Mouse (Mus musculus) liver, postnatal 0 days (tissue): Measurements from ENCODE around the gene Nt5dc1. TPM values are rescaled to one million over a fixed set of nuclear protein-coding genes. Genes with fewer than 3 reads are reported as not detected.

ENCODE experiments used
- ATAC-seq: fragments of 200-750 bp; cut with Nextera tagmentation; 2 replicates; pipeline ENCODE4 v1.8.0; 2017; ENCODE audit warnings: mild to moderate bottlenecking, moderate library complexity
- DNase-seq: peaks from one replicate; pipeline ENCODE4 v3.0.0-alpha.2; 2016
- H3K27ac ChIP-seq: fragments of 300-500 bp; sonication (generic); 2 replicates; pipeline ENCODE4 v1.5.1; 2014; ENCODE audit warnings: antibody characterized with exemption, moderate library complexity, mild to moderate bottlenecking, low read depth
- H3K27me3 ChIP-seq: fragments of 300-500 bp; sonication (generic); 2 replicates; pipeline ENCODE4 v1.6.1; 2014; ENCODE audit warnings: low read length, control low read depth, mixed read lengths; ENCODE audit not compliant: insufficient read depth
- H3K36me3 ChIP-seq: fragments of 300-500 bp; sonication (generic); replicated peaks from 2 replicates; pipeline ENCODE4 v1.6.1; 2014; ENCODE audit warnings: mild to moderate bottlenecking, control low read depth, low read length, moderate library complexity, mixed read lengths; ENCODE audit not compliant: insufficient read depth
- H3K4me1 ChIP-seq: fragments of 300-500 bp; sonication (generic); 2 replicates; pipeline ENCODE4 v1.6.1; 2014; ENCODE audit warnings: antibody characterized with exemption, mild to moderate bottlenecking, control low read depth; ENCODE audit not compliant: insufficient read depth
- H3K4me2 ChIP-seq: fragments of 300-500 bp; sonication (generic); 2 replicates; pipeline ENCODE4 v1.6.1; 2014; ENCODE audit warnings: low read depth, mild to moderate bottlenecking, low read length, moderate library complexity, mixed read lengths
- H3K4me3 ChIP-seq: fragments of 300-500 bp; sonication (generic); 2 replicates; pipeline ENCODE4 v1.5.1; 2014; ENCODE audit warnings: low read depth, low read length
- H3K9ac ChIP-seq: fragments of 300-500 bp; sonication (generic); replicated peaks from 2 replicates; pipeline ENCODE4 v1.6.1; 2014; ENCODE audit warnings: mild to moderate bottlenecking, moderate library complexity
- H3K9me3 ChIP-seq: fragments of 300-500 bp; sonication (generic); 2 replicates; pipeline ENCODE4 v1.6.1; 2016; ENCODE audit warnings: mild to moderate bottlenecking, control low read depth, low read length, mixed read lengths
- CTCF ChIP-seq: sonication (generic); IDR thresholded peaks from 2 replicates; pipeline ENCODE4 v1.5.1; 2016; ENCODE audit warnings: antibody characterized with exemption, low read depth
- EP300 ChIP-seq: IDR thresholded peaks from 2 replicates; pipeline ENCODE4 v1.6.1; 2016; ENCODE audit warnings: antibody characterized with exemption, low read depth, mild to moderate bottlenecking
- WGBS: fragments of 180-500 bp; shearing (Covaris S2); extraction: QIAGEN DNeasy Blood & Tissue Kit; methylation state at CpG from one replicate; pipeline ENCODE4 v1.1.7; 2014; ENCODE audit not compliant: insufficient replicate concordance; 5-methylcytosine and 5-hydroxymethylcytosine counted together
- polyA plus RNA-seq: library from polyadenylated mRNA; unstranded; fragments of >200 nt; fragmentation: Nextera tagmentation; extraction: Ambion mirVana; gene quantifications from 2 replicates; pipeline ENCODE4 v1.2.1, GENCODE M21; 2015

The Nt5dc1 gene
- polyA plus RNA-seq, 1 experiment from 2014 or later: 8.0 TPM

DNA sequence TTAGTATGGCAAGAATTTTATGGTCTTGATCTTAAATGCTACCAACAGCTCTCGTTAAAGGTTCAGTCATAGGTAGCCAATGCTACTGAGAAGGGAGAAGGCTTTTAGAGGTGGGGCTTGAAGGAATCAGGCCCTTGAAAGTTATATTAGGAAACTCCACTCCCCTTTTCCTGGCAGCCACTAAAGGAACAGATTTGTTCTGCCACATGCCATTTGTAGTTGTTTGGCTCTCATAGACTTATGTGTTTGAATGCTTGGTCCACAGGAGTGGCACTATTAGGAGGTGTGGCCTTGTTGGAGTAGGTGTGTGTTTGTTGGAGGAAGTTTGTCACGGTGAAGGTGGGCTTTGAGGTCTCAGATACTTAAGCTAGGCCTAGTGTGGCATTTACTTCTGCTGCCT, 97.5 kb downstream of the Nt5dc1 start:
- 70% methylated on average over 2 of the region's 2 CpGs for WGBS
- Histone ChIP-seq H3K27me3 (no peaks in the 10 kb centered on the region), H3K4me2 (no peak overlapping the region), H3K27ac (no peak overlapping the region), H3K4me1 (no peaks in the 10 kb centered on the region), H3K4me3 (no peak overlapping the region), H3K9ac (no peak overlapping the region), H3K9me3 (no peaks in the 10 kb centered on the region), H3K36me3 (0 out of 2 replicates have a peak, but pooled peaks cover 4% of the 10 kb centered on the region)
- ATAC-seq (no peak), DNase-seq (no peak)
- TF ChIP-seq EP300 (no peak), CTCF (no peak)

DNA sequence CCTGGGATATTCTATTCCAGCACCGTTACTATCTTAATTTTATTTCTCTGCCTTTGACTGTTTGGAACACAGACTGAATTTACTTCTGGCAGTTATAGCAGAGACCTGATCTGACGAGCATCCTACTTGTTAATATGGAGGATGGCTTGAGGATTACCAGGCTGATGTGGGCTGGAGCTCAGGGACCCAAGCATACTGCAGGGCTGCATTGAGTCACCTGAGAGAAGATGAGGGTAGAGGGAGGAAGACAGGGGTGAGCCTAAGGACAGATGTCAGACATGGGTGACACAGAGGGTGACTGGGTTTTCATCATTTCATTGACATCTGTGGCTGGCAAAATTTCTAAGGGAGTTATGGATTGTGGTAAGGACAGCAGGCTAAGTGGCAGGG, 101.1 kb downstream of the Nt5dc1 start:
- DNase-seq: no peak
- no peak overlapping the region for H3K4me3 ChIP-seq
- no peaks in the 10 kb centered on the region for H3K9me3 ChIP-seq
- no peaks in the 10 kb centered on the region for H3K4me1 ChIP-seq
- no peak overlapping the region for H3K9ac ChIP-seq
- no peak for TF ChIP-seq EP300
- no peak for TF ChIP-seq CTCF
- H3K4me2 ChIP-seq: no peak overlapping the region
- H3K27me3 ChIP-seq: no peaks in the 10 kb centered on the region
- no peak for ATAC-seq
- H3K27ac ChIP-seq: no peak overlapping the region
- H3K36me3 ChIP-seq: 0 out of 2 replicates have a peak, but pooled peaks cover 3% of the 10 kb centered on the region
- WGBS: 68% methylated on average over 2 of the region's 2 CpGs

DNA sequence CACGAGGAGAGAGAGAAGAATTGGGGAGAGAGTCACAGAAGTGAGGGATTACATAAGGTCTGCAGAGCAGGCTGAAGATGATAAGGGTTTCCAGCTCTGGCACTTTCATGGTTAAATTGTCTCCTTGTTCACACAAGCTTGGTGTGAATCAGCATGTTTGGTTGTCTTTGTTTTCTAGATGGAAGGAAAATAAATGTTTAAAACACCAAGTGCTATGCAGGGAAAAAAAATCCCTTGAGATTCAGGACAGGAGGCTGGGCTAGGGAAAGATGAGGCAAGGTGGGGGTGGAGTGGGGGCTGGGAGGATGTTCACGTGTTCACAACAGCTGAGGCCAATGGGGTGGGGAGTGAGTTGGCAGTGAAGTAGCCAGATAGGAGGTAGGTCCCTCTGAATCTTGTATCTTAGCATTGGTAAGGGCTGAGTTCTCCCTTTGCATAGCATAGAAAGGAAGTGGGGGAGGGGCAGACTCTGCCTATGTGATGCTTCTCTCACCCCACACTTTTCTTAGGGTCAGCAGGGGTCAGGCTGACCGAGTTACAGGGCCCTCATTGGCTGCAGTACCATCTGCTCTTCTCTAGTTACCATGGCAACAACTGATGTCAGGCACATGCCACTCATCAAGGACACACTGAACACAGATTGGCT, 101.7 kb downstream of the Nt5dc1 start:
- 14% methylated on average over 3 of the region's 3 CpGs for WGBS
- no peak overlapping the region for H3K27ac ChIP-seq
- H3K36me3 ChIP-seq: 0 out of 2 replicates have a peak, but pooled peaks cover 3% of the 10 kb centered on the region
- no peak overlapping the region for H3K4me2 ChIP-seq
- H3K4me3 ChIP-seq: no peak overlapping the region
- H3K4me1 ChIP-seq: no peaks in the 10 kb centered on the region
- no peak overlapping the region for H3K9ac ChIP-seq
- ATAC-seq (0 out of 2 replicates have a peak, but pooled peaks have one; percentile 21), DNase-seq (no peak)
- H3K9me3 ChIP-seq: no peaks in the 10 kb centered on the region
- no peak for TF ChIP-seq EP300
- no peak for TF ChIP-seq CTCF
- no peaks in the 10 kb centered on the region for H3K27me3 ChIP-seq

GRCm38 (mm10) chr10:34312536-34312935, 105.8 kb downstream of the Nt5dc1 start:
- H3K4me3 ChIP-seq: no peak overlapping the region
- no peaks in the 10 kb centered on the region for H3K4me1 ChIP-seq
- DNase-seq: no peak
- TF ChIP-seq CTCF: no peak
- TF ChIP-seq EP300: no peak
- H3K27me3 ChIP-seq: no peaks in the 10 kb centered on the region
- ATAC-seq: no peak
- H3K27ac ChIP-seq: no peak overlapping the region
- 76% methylated on average over 3 of the region's 3 CpGs for WGBS
- 0 out of 2 replicates have a peak, but pooled peaks cover 3% of the 10 kb centered on the region for H3K36me3 ChIP-seq
- H3K9ac ChIP-seq: no peak overlapping the region
- no peaks in the 10 kb centered on the region for H3K9me3 ChIP-seq
- no peak overlapping the region for H3K4me2 ChIP-seq

DNA sequence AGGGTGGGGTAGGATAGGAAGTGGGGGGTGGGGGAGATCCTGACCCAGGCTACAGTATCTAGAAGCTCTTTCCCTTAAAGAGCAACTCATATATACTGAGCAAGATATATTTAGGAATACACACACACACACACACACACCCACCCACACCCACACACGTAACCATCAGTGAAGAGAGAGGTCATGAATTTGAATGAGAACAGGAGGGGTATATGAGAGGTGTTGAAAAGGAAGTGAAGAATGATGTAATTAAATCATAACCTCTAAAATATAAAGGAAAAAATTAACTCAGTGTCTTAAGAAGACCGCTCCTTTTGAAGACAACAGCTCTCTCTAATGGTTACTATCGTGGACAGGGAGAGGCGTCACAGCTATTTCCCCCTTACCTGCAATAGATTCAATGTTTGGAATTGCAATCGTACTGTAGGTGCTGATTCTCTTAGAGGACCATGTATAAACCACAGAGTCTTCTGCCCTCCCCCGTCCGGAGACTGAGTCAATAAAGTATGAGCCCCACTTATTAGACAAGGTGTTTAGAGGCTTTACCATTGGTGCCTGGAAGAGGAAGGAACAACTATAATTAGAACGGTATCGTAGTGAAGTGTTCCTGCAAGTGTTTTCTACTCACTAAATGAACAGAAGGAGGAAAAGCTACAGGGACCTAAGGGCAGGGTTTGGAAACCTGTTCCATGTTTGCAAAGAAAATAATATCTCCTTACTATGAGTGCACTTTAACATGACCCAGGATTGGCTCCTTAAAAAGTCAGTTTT, 108.3 kb downstream of the Nt5dc1 start:
- no peak overlapping the region for H3K4me3 ChIP-seq
- ATAC-seq: no peak
- H3K4me1 ChIP-seq: no peaks in the 10 kb centered on the region
- H3K27me3 ChIP-seq: no peaks in the 10 kb centered on the region
- H3K36me3 ChIP-seq: 0 out of 2 replicates have a peak, but pooled peaks cover 3% of the 10 kb centered on the region
- H3K4me2 ChIP-seq: no peak overlapping the region
- DNase-seq: no peak
- 60% methylated on average over 9 of the region's 9 CpGs for WGBS
- H3K9ac ChIP-seq: no peak overlapping the region
- no peak overlapping the region for H3K27ac ChIP-seq
- TF ChIP-seq CTCF: no peak
- no peak for TF ChIP-seq EP300
- no peaks in the 10 kb centered on the region for H3K9me3 ChIP-seq

- Histone ChIP-seq H3K4me3 (no peak overlapping the region), H3K4me1 (no peaks in the 10 kb centered on the region), H3K4me2 (no peak overlapping the region), H3K9me3 (no peaks in the 10 kb centered on the region), H3K27ac (no peak overlapping the region), H3K36me3 (0 out of 2 replicates have a peak, but pooled peaks cover 2% of the 10 kb centered on the region), H3K27me3 (no peaks in the 10 kb centered on the region), H3K9ac (no peak overlapping the region)
- TF ChIP-seq EP300 (no peak), CTCF (no peak)
- no peak for ATAC-seq
- no peak for DNase-seq
Observed at GRCm38 (mm10) chr10:34307070-34307469, 111.3 kb downstream of the Nt5dc1 start.
